In genomic region chr2:164006932-164007331, GRCm38 (mm10) we compare ENCODE assay signal across 8 mouse cellular contexts. TPM values are rescaled to one million over a fixed set of nuclear protein-coding genes. Genes with fewer than 3 reads are reported as not detected.
DNase-seq lines count a peak whose midpoint lies in the region; ATAC-seq and TF ChIP-seq lines count a peak whose summit lies in the region.

No protein-coding gene starts in this region.

- no peak for TF ChIP-seq CTCF in bone marrow, adult 2 months (IDR thresholded peaks at IDR 0.05; ENCODE audit: control insufficient read depth, insufficient read depth, low read length)

- H3K27ac ChIP-seq in forebrain, embryonic 15.5 days (replicated peaks), result peak overlapping the region; percentile 66
- no peak overlapping the region for H3K27ac ChIP-seq in forebrain, embryonic 10.5 days
- peak overlapping the region; percentile 6; the same call in 1 of the 2 replicates for H3K27ac ChIP-seq in bone marrow, adult 2 months (ENCODE audit: control insufficient read depth, insufficient read depth, low read depth, low read length, poor library complexity)

- WGBS in forebrain, embryonic 15.5 days, result 81% methylated on average over 10 of the region's 10 CpGs
- WGBS in forebrain, embryonic 10.5 days, result 77% methylated on average over 10 of the region's 10 CpGs
- 30% methylated on average over 10 of the region's 10 CpGs for WGBS in bone marrow, adult 2 months

- H3K36me3 ChIP-seq in forebrain, embryonic 15.5 days, result peaks cover 6% of the 10 kb centered on the region
- peaks cover 25% of the 10 kb centered on the region for H3K36me3 ChIP-seq in forebrain, embryonic 10.5 days (replicated peaks)

- DNase-seq in forebrain, embryonic 10.5 days (ENCODE audit: extremely low spot score, low spot score), result no peak
- DNase-seq in kidney, adult 8-10 months, result peak; percentile 63 to 69
- peak; percentile 56 to 57 for DNase-seq in lung, postnatal 4 days
- DNase-seq in gastrocnemius, postnatal 10 days, result no peak
- DNase-seq in cerebellum, postnatal 36 days, result no peak

- no peak overlapping the region for H3K4me2 ChIP-seq in forebrain, embryonic 15.5 days (replicated peaks)

- no peak for TF ChIP-seq POLR2A in bone marrow, adult 2 months (IDR thresholded peaks at IDR 0.05; ENCODE audit: borderline replicate concordance, control insufficient read depth, low read depth, low read length)

- no peaks in the 10 kb centered on the region for H3K9me3 ChIP-seq in forebrain, embryonic 15.5 days
- H3K9me3 ChIP-seq in forebrain, embryonic 10.5 days, result no peaks in the 10 kb centered on the region

- peaks cover 33% of the 10 kb centered on the region for H3K4me1 ChIP-seq in forebrain, embryonic 15.5 days
- H3K4me1 ChIP-seq in forebrain, embryonic 10.5 days, result peaks cover 24% of the 10 kb centered on the region
- peaks cover 9% of the 10 kb centered on the region for H3K4me1 ChIP-seq in bone marrow, adult 2 months (ENCODE audit: control insufficient read depth, insufficient read depth, low read length)

- H3K4me3 ChIP-seq in forebrain, embryonic 15.5 days, result no peak overlapping the region
- H3K4me3 ChIP-seq in forebrain, embryonic 10.5 days, result no peak overlapping the region
- no peak overlapping the region for H3K4me3 ChIP-seq in bone marrow, adult 2 months (replicated peaks; ENCODE audit: control insufficient read depth, low read depth, low read length)

- ATAC-seq in forebrain, embryonic 15.5 days (replicated peaks), result no peak
- ATAC-seq in erythroblast, adult 5-6 weeks (replicated peaks; ENCODE audit: low FRiP score, poor library complexity, severe bottlenecking), result no peak

- H3K9ac ChIP-seq in forebrain, embryonic 15.5 days (replicated peaks), result no peak overlapping the region

- H3K27me3 ChIP-seq in forebrain, embryonic 15.5 days, result no peaks in the 10 kb centered on the region
- H3K27me3 ChIP-seq in forebrain, embryonic 10.5 days (ENCODE audit: poor library complexity, severe bottlenecking), result no peaks in the 10 kb centered on the region

RNA-seq across cellular contexts. Expression of gene Ywhab, which starts 12.2 kb away (rescaled TPM):
- 431 and 450 TPM in 2 replicates for polyA plus RNA-seq in forebrain, embryonic 15.5 days (2015; fragmentation: Nextera tagmentation; extraction: Ambion mirVana)
- 308 and 317 TPM in 2 replicates for polyA plus RNA-seq in forebrain, embryonic 10.5 days (2016; fragmentation: Nextera tagmentation; extraction: Ambion mirVana)
- 38.3 and 61.2 TPM in 2 replicates for polyA plus RNA-seq in bone marrow, adult 2 months (2011; ENCODE audit: insufficient read depth, insufficient read length, low replicate concordance, missing spikeins)
- 49.3 and 49.6 TPM in 2 replicates for total RNA-seq in erythroblast, adult 5-6 weeks (2015; ENCODE audit: low replicate concordance)
- total RNA-seq in erythroblast, adult 5-6 weeks (2017; ENCODE audit: low replicate concordance), result 18.8 and 25.1 TPM in 2 replicates
- 10 to 100 TPM; 80.1 to 90.3 TPM for total RNA-seq in gastrocnemius, postnatal 10 days (2021)

RNA-seq across cellular contexts. Expression of gene Pabpc1l, which starts 18.3 kb away (rescaled TPM):
- 2.9 and 4.2 TPM in 2 replicates for polyA plus RNA-seq in forebrain, embryonic 15.5 days (2015; fragmentation: Nextera tagmentation; extraction: Ambion mirVana)
- 1.5 and 1.6 TPM in 2 replicates for polyA plus RNA-seq in forebrain, embryonic 10.5 days (2016; fragmentation: Nextera tagmentation; extraction: Ambion mirVana)
- polyA plus RNA-seq in bone marrow, adult 2 months (2011; ENCODE audit: insufficient read depth, insufficient read length, low replicate concordance, missing spikeins), result 8.6 and 10.8 TPM in 2 replicates
- 2.3 TPM in 1 of 2 replicates, not detected in the other for total RNA-seq in erythroblast, adult 5-6 weeks (2015; ENCODE audit: low replicate concordance)
- not detected in 2 replicates for total RNA-seq in erythroblast, adult 5-6 weeks (2017; ENCODE audit: low replicate concordance)
- 1 to 10 TPM in 1 of 2 experiments, under 1 TPM in 1; 0.56 to 1.4 TPM for total RNA-seq in gastrocnemius, postnatal 10 days (2021)

Comparison
In these comparisons a context has a peak if more than half of its experiments do, and no peak if none do; other contexts are left out.
1. DNase-seq: peak in kidney, adult 8-10 months (2 of 2) and lung, postnatal 4 days (2 of 2); none in forebrain, embryonic 10.5 days (single experiment), gastrocnemius, postnatal 10 days (single experiment) and cerebellum, postnatal 36 days (0 of 2).